Mouse (Mus musculus) cortical plate, adult 2 months (tissue): ENCODE data around the gene Nr4a1. TPM values are rescaled to one million over a fixed set of nuclear protein-coding genes. Genes with fewer than 3 reads are reported as not detected.

Source experiments
- H3K27ac ChIP-seq: fragments of 200-500 bp; 2 replicates; pipeline ENCODE4 v1.5.1; 2012; ENCODE audit warnings: low read length, control low read depth, inconsistent platforms; ENCODE audit not compliant: insufficient read depth
- H3K4me1 ChIP-seq: fragments of 200-500 bp; 2 replicates; pipeline ENCODE4 v1.6.1; 2011; ENCODE audit warnings: low read length; ENCODE audit not compliant: control insufficient read depth, insufficient read depth
- H3K4me3 ChIP-seq: fragments of 200-500 bp; 2 replicates; pipeline ENCODE4 v1.5.1; 2011; ENCODE audit warnings: mild to moderate bottlenecking, low read length, control low read depth; ENCODE audit not compliant: insufficient read depth
- CTCF ChIP-seq: fragments of 200-500 bp; IDR thresholded peaks from 2 replicates; pipeline ENCODE4 v1.5.1; 2011; ENCODE audit warnings: mild to moderate bottlenecking, control low read depth, low read length; ENCODE audit not compliant: insufficient read depth; ENCODE audit errors: extremely low read depth
- POLR2A ChIP-seq: fragments of 200-500 bp; IDR thresholded peaks from 2 replicates; pipeline ENCODE4 v1.6.1; 2011; ENCODE audit warnings: mild to moderate bottlenecking, low read length, control low read depth; ENCODE audit not compliant: insufficient read depth; ENCODE audit errors: extremely low read depth
- polyA plus RNA-seq: library from polyadenylated mRNA; depleted of rRNA; stranded (reverse); fragments of >200 nt; gene quantifications from 2 replicates; pipeline ENCODE4 v1.2.3, GENCODE M21; 2012

The Nr4a1 gene
- polyA plus RNA-seq, 1 experiment = 103 TPM

GRCm38 (mm10) chr15:101266132-101266963 is 12.3 kb downstream of the Nr4a1 start:
- Histone ChIP-seq H3K4me1 (0 out of 2 replicates have a peak, but pooled peaks cover 6% of the 10 kb centered on the region), H3K27ac (peak overlapping the region; percentile 82), H3K4me3 (peak overlapping the region; percentile 71)
- TF ChIP-seq POLR2A (peak; percentile 92), CTCF (no peak)

- TF ChIP-seq POLR2A = peak; percentile 7; the same call in 1 of the 2 replicates
- no peak for TF ChIP-seq CTCF
- Histone ChIP-seq H3K4me1 (0 out of 2 replicates have a peak, but pooled peaks cover 5% of the 10 kb centered on the region), H3K27ac (peak overlapping the region; percentile 82), H3K4me3 (peak overlapping the region; percentile 71)
Measured at GRCm38 (mm10) chr15:101267053-101268032, 13.3 kb downstream of the Nr4a1 start.

- H3K27ac ChIP-seq = 0 out of 2 replicates have a peak overlapping the region, but pooled peaks have one; percentile 18
- no peak for TF ChIP-seq CTCF
- no peak for TF ChIP-seq POLR2A
- H3K4me1 ChIP-seq = 0 out of 2 replicates have a peak, but pooled peaks cover 5% of the 10 kb centered on the region
- peak overlapping the region; percentile 71; the same call in 1 of the 2 replicates for H3K4me3 ChIP-seq
Measured at GRCm38 (mm10) chr15:101270101-101270820, 16.2 kb downstream of the Nr4a1 start.

- H3K4me3 ChIP-seq = no peak overlapping the region
Measured at GRCm38 (mm10) chr15:101271107-101271506, 17.0 kb downstream of the Nr4a1 start.

GRCm38 (mm10) chr15:101271513-101271912 is 17.4 kb downstream of the Nr4a1 start:
- TF ChIP-seq POLR2A (no peak), CTCF (no peak)
- H3K27ac ChIP-seq = 0 out of 2 replicates have a peak overlapping the region, but pooled peaks have one; percentile 66
- no peak overlapping the region for H3K4me3 ChIP-seq
- H3K4me1 ChIP-seq = no peaks in the 10 kb centered on the region

More at GRCm38 (mm10) chr15:101271107-101271506, 17.0 kb downstream of the Nr4a1 start:
- no peak for TF ChIP-seq POLR2A
- TF ChIP-seq CTCF = no peak
- Histone ChIP-seq H3K4me1 (0 out of 2 replicates have a peak, but pooled peaks cover under 1% of the 10 kb centered on the region), H3K27ac (0 out of 2 replicates have a peak overlapping the region, but pooled peaks have one; percentile 18)

GRCm38 (mm10) chr15:101274380-101274779 is 20.3 kb downstream of the Nr4a1 start:
- no peak for TF ChIP-seq CTCF
- no peak for TF ChIP-seq POLR2A
- Histone ChIP-seq H3K4me1 (no peaks in the 10 kb centered on the region), H3K4me3 (no peak overlapping the region)

GRCm38 (mm10) chr15:101277351-101277899 is 23.4 kb downstream of the Nr4a1 start:
- no peaks in the 10 kb centered on the region for H3K4me1 ChIP-seq
- H3K27ac ChIP-seq = no peak overlapping the region
- TF ChIP-seq POLR2A (no peak), CTCF (no peak)
- no peak overlapping the region for H3K4me3 ChIP-seq

More at GRCm38 (mm10) chr15:101274380-101274779, 20.3 kb downstream of the Nr4a1 start:
- no peak overlapping the region for H3K27ac ChIP-seq

GRCm38 (mm10) chr15:101278589-101278988 is 24.5 kb downstream of the Nr4a1 start:
- H3K4me1 ChIP-seq = no peaks in the 10 kb centered on the region

More at GRCm38 (mm10) chr15:101278589-101278988, 24.5 kb downstream of the Nr4a1 start:
- H3K27ac ChIP-seq = no peak overlapping the region
- no peak overlapping the region for H3K4me3 ChIP-seq
- no peak for TF ChIP-seq CTCF
- no peak for TF ChIP-seq POLR2A
